Mouse (Mus musculus) c-Kit-positive CD71-negative TER-119-negative erythroid progenitor cells, embryonic 14.5 days (primary cell): ENCODE results near the gene Akr1c21.
"Not testable (repeated sequence)": the region's sequence is repeated elsewhere in the genome, so short reads cannot be mapped to it uniquely, and the experiment has no call there.

ENCODE experiments used
- DNase-seq: peaks from one replicate; pipeline ENCODE4 v3.0.0-alpha.2; 2013; ENCODE audit warnings: low read depth

The Akr1c21 gene

GRCm38 (mm10) chr13:4573871-4574270 lies at the start of gene Akr1c21:
Gene Akr1c21 (plus strand): TSS chr13:4574075.
- no peak for DNase-seq

DNA sequence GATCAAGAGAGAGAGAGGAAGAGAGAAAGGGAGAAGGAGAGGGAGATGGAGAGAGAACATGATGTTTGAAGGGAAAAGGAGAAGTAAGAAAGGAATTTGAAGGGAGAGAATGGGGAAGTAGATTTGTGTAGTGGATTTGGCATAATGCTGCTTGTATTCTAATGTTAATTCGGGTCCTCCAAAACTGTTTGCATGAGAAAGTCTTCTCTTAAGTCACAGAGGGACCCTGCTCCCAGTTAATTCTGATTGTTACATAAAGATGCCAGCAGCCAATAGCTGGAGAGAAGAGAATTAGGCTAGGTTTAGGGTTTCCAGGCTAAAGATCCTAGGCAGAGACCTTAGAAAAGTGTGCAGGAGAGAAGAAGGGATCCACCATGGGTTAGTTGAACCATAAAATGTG lies 14.7 kb upstream of the Akr1c21 start:
- no peak for DNase-seq

- no peak for DNase-seq
Observed at GRCm38 (mm10) chr13:4560500-4560899, 13.4 kb upstream of the Akr1c21 start.

GRCm38 (mm10) chr13:4565996-4566395 lies 7.9 kb upstream of the Akr1c21 start:
- DNase-seq: no peak

GRCm38 (mm10) chr13:4576921-4577320 lies 3.0 kb downstream of the Akr1c21 start:
- no peak for DNase-seq

DNA sequence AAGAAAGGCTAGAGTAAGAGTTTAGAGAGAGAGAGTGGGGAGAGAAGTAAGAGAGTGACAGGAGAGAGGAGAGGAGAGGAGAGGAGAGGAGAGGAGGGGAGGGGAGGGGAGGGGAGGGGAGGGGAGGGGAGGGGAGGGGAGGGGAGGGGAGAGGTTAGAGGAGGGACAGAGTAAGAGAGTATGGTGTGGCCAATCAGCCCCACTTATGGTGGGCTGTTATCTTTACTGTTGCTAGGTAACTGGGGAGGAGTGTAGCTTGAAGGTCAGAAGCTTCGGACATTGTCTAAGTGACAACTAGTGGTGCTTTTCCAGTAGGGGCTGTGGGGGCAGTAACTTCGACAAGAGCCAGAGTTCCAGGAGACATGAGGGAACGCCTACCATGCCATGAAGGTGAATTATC lies 29.6 kb downstream of the Akr1c21 start:
- DNase-seq: not testable (repeated sequence)

GRCm38 (mm10) chr13:4606821-4607220 lies 32.9 kb downstream of the Akr1c21 start:
- DNase-seq: no peak

GRCm38 (mm10) chr13:4608530-4608929 lies 34.7 kb downstream of the Akr1c21 start:
- no peak for DNase-seq

DNA sequence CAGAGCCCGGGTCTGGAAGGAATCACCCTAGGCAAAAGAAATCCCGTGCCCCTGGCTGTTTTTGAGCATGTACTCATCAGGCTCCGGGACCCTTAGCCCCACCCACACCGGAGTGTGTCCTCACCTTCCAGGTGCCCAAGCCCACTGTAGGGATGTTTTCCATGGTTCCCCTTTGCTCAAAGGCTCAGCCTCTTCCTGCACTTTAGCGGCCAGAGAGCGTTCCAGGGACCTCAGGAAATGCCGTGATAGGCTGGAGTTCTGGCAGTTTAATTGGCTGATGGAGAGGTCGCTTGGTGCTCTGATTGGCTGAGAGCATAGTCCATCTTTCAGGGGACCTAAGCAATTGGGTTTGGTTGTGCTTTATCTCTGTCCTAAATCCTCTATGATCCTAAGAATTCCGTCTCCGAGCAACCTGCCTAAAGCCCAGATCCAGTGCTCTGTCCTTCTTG lies 35.1 kb downstream of the Akr1c21 start, which contains the start of gene Akr1e1:
Gene Akr1e1 (minus strand): TSS at position 214 of the 449 bp plus-strand sequence.
- peak; percentile 61 for DNase-seq

- peak; percentile 19 for DNase-seq
Observed at GRCm38 (mm10) chr13:4610902-4611301, 37.0 kb downstream of the Akr1c21 start.
